Mouse (Mus musculus): ENCODE measurements around the gene Cacna1e.
A peak's percentile ranks its signal among the peaks of the same experiment; 100 is the strongest.

Gene Cacna1e

GRCm38 (mm10) chr1:154784862-154785261 is 99.4 kb downstream of the Cacna1e start:
- DNase-seq (ENCODE audit: low spot score), result no peak

GRCm38 (mm10) chr1:154783521-154783920 is 100.8 kb downstream of the Cacna1e start:
- no peak for DNase-seq (ENCODE audit: low spot score)

GRCm38 (mm10) chr1:154779908-154780514 is 104.3 kb downstream of the Cacna1e start:
- DNase-seq (ENCODE audit: low spot score), result no peak

- DNase-seq (ENCODE audit: low spot score), result no peak
These were observed 108.0 kb downstream of the Cacna1e start for GRCm38 (mm10) chr1:154776344-154776743.

- no peak for DNase-seq (ENCODE audit: low spot score)
These were observed 109.8 kb downstream of the Cacna1e start for GRCm38 (mm10) chr1:154774468-154774867.

GRCm38 (mm10) chr1:154771111-154771510 is 113.2 kb downstream of the Cacna1e start:
- no peak for DNase-seq (ENCODE audit: low spot score)

- DNase-seq (ENCODE audit: low spot score), result no peak
These were observed 113.8 kb downstream of the Cacna1e start for GRCm38 (mm10) chr1:154770542-154770941.

GRCm38 (mm10) chr1:154763132-154763531 is 121.2 kb downstream of the Cacna1e start:
- no peak for DNase-seq (ENCODE audit: low spot score)

GRCm38 (mm10) chr1:154752081-154752480 is 132.2 kb downstream of the Cacna1e start:
- DNase-seq (ENCODE audit: low spot score), result no peak

GRCm38 (mm10) chr1:154748531-154748930 is 135.8 kb downstream of the Cacna1e start:
- no peak for DNase-seq (ENCODE audit: low spot score)

GRCm38 (mm10) chr1:154745241-154745640 is 139.1 kb downstream of the Cacna1e start:
- DNase-seq (ENCODE audit: low spot score), result no peak

GRCm38 (mm10) chr1:154730411-154730961 is 153.8 kb downstream of the Cacna1e start:
- DNase-seq (ENCODE audit: low spot score), result no peak

GRCm38 (mm10) chr1:154729269-154729980 is 154.9 kb downstream of the Cacna1e start:
- DNase-seq (ENCODE audit: low spot score), result peak; percentile 60

- DNase-seq (ENCODE audit: low spot score), result no peak
These were observed 155.6 kb downstream of the Cacna1e start for GRCm38 (mm10) chr1:154728682-154729081.

GRCm38 (mm10) chr1:154727696-154728095 is 156.6 kb downstream of the Cacna1e start:
- no peak for DNase-seq (ENCODE audit: low spot score)

- DNase-seq (ENCODE audit: low spot score), result no peak
These were observed 157.7 kb downstream of the Cacna1e start for GRCm38 (mm10) chr1:154726361-154727161.

GRCm38 (mm10) chr1:154725356-154726320 is 158.7 kb downstream of the Cacna1e start:
- DNase-seq (ENCODE audit: low spot score), result no peak

GRCm38 (mm10) chr1:154723537-154724286 is 160.6 kb downstream of the Cacna1e start:
- DNase-seq (ENCODE audit: low spot score), result no peak

GRCm38 (mm10) chr1:154723078-154723477 is 161.2 kb downstream of the Cacna1e start:
- no peak for DNase-seq (ENCODE audit: low spot score)

GRCm38 (mm10) chr1:154715596-154715995 is 168.7 kb downstream of the Cacna1e start:
- DNase-seq (ENCODE audit: low spot score), result no peak

GRCm38 (mm10) chr1:154712747-154713146 is 171.6 kb downstream of the Cacna1e start:
- DNase-seq (ENCODE audit: low spot score), result no peak
